Comparison of ENCODE assay signal across 9 mouse cellular contexts in genomic region chr13:54247545-54247944, GRCm38 (mm10). TPM values are rescaled to one million over a fixed set of nuclear protein-coding genes. Genes with fewer than 3 reads are reported as not detected.
A peak's percentile ranks its signal among the peaks of the same experiment; 100 is the strongest.
DNase-seq lines count a peak whose midpoint lies in the region; ATAC-seq and TF ChIP-seq lines count a peak whose summit lies in the region.
"Had no signal": no experiment of that assay in that cellular context is flagged by ENCODE, and none has a peak within 500 bp of the region (broad histone marks: within the 10 kb centered on the region; RNA-seq: fewer than 3 reads in every experiment).

No protein-coding gene starts in this region.

- 22% methylated on average over 4 of the region's 4 CpGs for WGBS in embryonic facial prominence, embryonic 14.5 days
- WGBS in heart, embryonic 10.5 days, result 25% methylated on average over 4 of the region's 4 CpGs
- 13% methylated on average over 4 of the region's 4 CpGs for WGBS in large intestine, adult 2 months
- 10% methylated on average over 4 of the region's 4 CpGs for WGBS in lung, postnatal 0 days

- H3K79me2 ChIP-seq in CH12.LX (replicated peaks; ENCODE audit: control insufficient read depth, extremely low read depth, insufficient read depth, poor library complexity, severe bottlenecking), result no peaks in the 10 kb centered on the region

- H3K4me1 ChIP-seq in CH12.LX (ENCODE audit: control insufficient read depth in 1 of 2, insufficient read depth in 2 of 2), result no peaks in the 10 kb centered on the region
- peaks cover 14% of the 10 kb centered on the region for H3K4me1 ChIP-seq in embryonic facial prominence, embryonic 14.5 days (ENCODE audit: control insufficient read depth, insufficient read depth, low read length)
- peaks cover 13% of the 10 kb centered on the region for H3K4me1 ChIP-seq in heart, embryonic 10.5 days
- no peaks in the 10 kb centered on the region for H3K4me1 ChIP-seq in lung, postnatal 0 days (ENCODE audit: insufficient read depth, low read depth, low read length)

- H3K4me2 ChIP-seq in CH12.LX (ENCODE audit: insufficient read depth, low read depth, poor library complexity, severe bottlenecking), result no peak overlapping the region
- no peak overlapping the region; the same call in 1 of the 2 replicates for H3K4me2 ChIP-seq in embryonic facial prominence, embryonic 14.5 days (ENCODE audit: low read depth, low read length)
- no peak overlapping the region for H3K4me2 ChIP-seq in lung, postnatal 0 days (replicated peaks; ENCODE audit: low read depth, low read length)
- H3K4me2 ChIP-seq: limb, embryonic 12.5 days had no signal

- H3K4me3 ChIP-seq in CH12.LX (replicated peaks in 1 of 3; ENCODE audit: low read depth in 2 of 3, low read length in 2 of 3, poor library complexity in 1 of 3), result no peak overlapping the region
- no peak overlapping the region for H3K4me3 ChIP-seq in embryonic facial prominence, embryonic 14.5 days (ENCODE audit: low read depth, low read length)
- H3K4me3 ChIP-seq in heart, embryonic 10.5 days, result no peak overlapping the region
- H3K4me3 ChIP-seq in lung, postnatal 0 days (ENCODE audit: low read depth, low read length), result no peak overlapping the region
- H3K4me3 ChIP-seq: limb, embryonic 12.5 days had no signal

- peak; percentile 98 for TF ChIP-seq RAD21 in CH12.LX (IDR thresholded peaks at IDR 0.05; ENCODE audit: low read depth, low read length)

- ATAC-seq in embryonic facial prominence, embryonic 14.5 days (ENCODE audit: low read depth), result no peak
- peak; percentile 63 for ATAC-seq in lung, postnatal 0 days

- H3K27me3 ChIP-seq in CH12.LX (replicated peaks), result peaks cover 75% of the 10 kb centered on the region
- H3K27me3 ChIP-seq in embryonic facial prominence, embryonic 14.5 days (replicated peaks; ENCODE audit: control insufficient read depth, insufficient read depth, low read length), result no peaks in the 10 kb centered on the region
- H3K27me3 ChIP-seq in heart, embryonic 10.5 days (ENCODE audit: insufficient read depth, poor library complexity, severe bottlenecking), result peaks cover 20% of the 10 kb centered on the region; the same call in 1 of the 2 replicates
- no peaks in the 10 kb centered on the region for H3K27me3 ChIP-seq in lung, postnatal 0 days (replicated peaks; ENCODE audit: insufficient read depth, low read length)

- no peaks in the 10 kb centered on the region for H3K36me3 ChIP-seq in CH12.LX (replicated peaks in 1 of 2; ENCODE audit: control insufficient read depth in 1 of 2, insufficient read depth in 1 of 2, low read length in 1 of 2)
- no peaks in the 10 kb centered on the region for H3K36me3 ChIP-seq in embryonic facial prominence, embryonic 14.5 days (ENCODE audit: control insufficient read depth, insufficient read depth, low read length)
- no peaks in the 10 kb centered on the region for H3K36me3 ChIP-seq in heart, embryonic 10.5 days
- H3K36me3 ChIP-seq in lung, postnatal 0 days (ENCODE audit: insufficient read depth, low read length), result no peaks in the 10 kb centered on the region
- H3K36me3 ChIP-seq: limb, embryonic 12.5 days had no signal

- no peak for TF ChIP-seq POLR2A in CH12.LX (IDR thresholded peaks at IDR 0.05; ENCODE audit: low read depth, low read length)

- H3K9ac ChIP-seq in CH12.LX (ENCODE audit: insufficient read depth, low read depth), result no peak overlapping the region
- H3K9ac ChIP-seq in embryonic facial prominence, embryonic 14.5 days (ENCODE audit: low read depth, low read length), result no peak overlapping the region
- H3K9ac ChIP-seq in lung, postnatal 0 days (replicated peaks; ENCODE audit: low read depth), result no peak overlapping the region
- H3K9ac ChIP-seq: limb, embryonic 12.5 days had no signal

- TF ChIP-seq EP300 in CH12.LX (IDR thresholded peaks at IDR 0.05; ENCODE audit: low read length), result no peak
- no peak for TF ChIP-seq EP300 in lung, postnatal 0 days (IDR thresholded peaks at IDR 0.05)

- H3K9me3 ChIP-seq in CH12.LX (replicated peaks; ENCODE audit: low read length), result no peaks in the 10 kb centered on the region
- H3K9me3 ChIP-seq in embryonic facial prominence, embryonic 14.5 days (ENCODE audit: control insufficient read depth, low read length), result no peaks in the 10 kb centered on the region
- no peaks in the 10 kb centered on the region for H3K9me3 ChIP-seq in heart, embryonic 10.5 days
- H3K9me3 ChIP-seq in lung, postnatal 0 days (ENCODE audit: low read length), result no peaks in the 10 kb centered on the region
- H3K9me3 ChIP-seq: limb, embryonic 12.5 days had no signal

- TF ChIP-seq CTCF in CH12.LX (conservative IDR thresholded peaks at IDR 0.05 in 1 of 2, IDR thresholded peaks at IDR 0.05 in 1 of 2; ENCODE audit: low read depth in 2 of 2, low read length in 2 of 2), result peak; percentile 62 to 96
- peak; percentile 99 for TF ChIP-seq CTCF in lung, postnatal 0 days (IDR thresholded peaks at IDR 0.05)

- no peak overlapping the region for H3K27ac ChIP-seq in CH12.LX (ENCODE audit: insufficient read depth, low read depth)
- no peak overlapping the region for H3K27ac ChIP-seq in embryonic facial prominence, embryonic 14.5 days (replicated peaks; ENCODE audit: low read depth, low read length)
- no peak overlapping the region for H3K27ac ChIP-seq in heart, embryonic 10.5 days
- no peak overlapping the region for H3K27ac ChIP-seq in lung, postnatal 0 days (ENCODE audit: low read length)
- H3K27ac ChIP-seq: limb, embryonic 12.5 days had no signal

- in situ Hi-C loops in CH12.LX (cut with MboI; ENCODE audit: low pct_ligation_motif_present, low pct_unique_long_range_greater_than_20kb, low sequenced_read_pairs), result no loop called here

- peak; percentile 71 for DNase-seq in CH12.LX (ENCODE audit: extremely low read depth)
- peak; percentile 37 to 46 for DNase-seq in adrenal gland, postnatal 4 days (ENCODE audit: low spot score in 2 of 2)
- peak; percentile 85 for DNase-seq in embryonic facial prominence, embryonic 14.5 days (ENCODE audit: low spot score)
- DNase-seq in heart, embryonic 10.5 days (ENCODE audit: low spot score), result peak; percentile 81
- DNase-seq in large intestine, adult 2 months (ENCODE audit: low read depth, low spot score), result peak; percentile 42
- peak; percentile 82 for DNase-seq in lung, postnatal 0 days (ENCODE audit: low spot score)
- DNase-seq in retina, adult 2 months (ENCODE audit: low read depth, low spot score), result peak; percentile 61
- DNase-seq in thymus, postnatal 25 days, result peak; percentile 36

- dilution Hi-C loops in CH12.LX (cut with MboI; ENCODE audit: extremely low pct_ligation_motif_present, extremely low pct_unique_long_range_greater_than_20kb, low sequenced_read_pairs), result no loop called here

TF ChIP-seq in CH12.LX, 34 proteins besides CTCF, POLR2A, EP300 and RAD21:
- TF ChIP-seq SMC3 (IDR thresholded peaks at IDR 0.05; ENCODE audit: low read depth, low read length) (peak; percentile 100), MYC (IDR thresholded peaks at IDR 0.05; ENCODE audit: low read depth, low read length) (no peak), ZC3H11A (IDR thresholded peaks at IDR 0.05; ENCODE audit: low read depth, low read length) (peak; percentile 96)
TF ChIP-seq in CH12.LX: peak in this region for 2.

RNA-seq across cellular contexts. Expression of gene Hrh2, which starts 55.6 kb away (rescaled TPM):
- total RNA-seq in CH12.LX (2012; rRNA removed), result 0.04 TPM in 2 replicates
- 0.07 TPM in 1 of 2 replicates, not detected in the other for total RNA-seq in CH12.LX (2014; rRNA removed)
- 0.20 and 0.30 TPM in 2 replicates for polyA plus RNA-seq in CH12.LX (2012; ENCODE audit: insufficient read length, low read depth)
- under 1 TPM; 0.17 to 0.25 TPM for total RNA-seq in adrenal gland, postnatal 4 days (2021)
- polyA plus RNA-seq in embryonic facial prominence, embryonic 14.5 days (2014; fragmentation: Nextera tagmentation; extraction: Ambion mirVana), result 0.12 and 0.31 TPM in 2 replicates
- 0.07 and 0.09 TPM in 2 replicates for polyA plus RNA-seq in heart, embryonic 10.5 days (2016; fragmentation: Nextera tagmentation; extraction: Ambion mirVana)
- 0.76 and 1.6 TPM in 2 replicates for polyA plus RNA-seq in large intestine, adult 2 months (2012; rRNA removed)
- 0.12 TPM in 2 replicates for polyA plus RNA-seq in lung, postnatal 0 days (2015; fragmentation: Nextera tagmentation; extraction: Ambion mirVana)
- polyA plus RNA-seq: limb, embryonic 12.5 days had no signal
